Mouse (Mus musculus) bone marrow, adult 2 months (tissue): ENCODE results near the gene 6430548M08Rik.

Source experiments
- CTCF ChIP-seq: fragments of 200-500 bp; IDR thresholded peaks from 2 replicates; pipeline ENCODE4 v1.5.1; 2011; ENCODE audit warnings: low read length, control low read depth; ENCODE audit not compliant: control insufficient read depth, insufficient read depth
- POLR2A ChIP-seq: fragments of 200-500 bp; IDR thresholded peaks from 2 replicates; pipeline ENCODE4 v1.6.1; 2011; ENCODE audit warnings: low read depth, mild to moderate bottlenecking, control low read depth, low read length, borderline replicate concordance; ENCODE audit not compliant: control insufficient read depth

- TF ChIP-seq POLR2A = no peak
- TF ChIP-seq CTCF = no peak
These were observed 67.3 kb downstream of the 6430548M08Rik start for GRCm38 (mm10) chr8:120181274-120181673.
